Mouse (Mus musculus): ENCODE measurements around the gene 0610040J01Rik. TPM values are rescaled to one million over a fixed set of nuclear protein-coding genes. Genes with fewer than 3 reads are reported as not detected.

0610040J01Rik gene
- polyA plus RNA-seq, 1 experiment from 2014 or later, result 2.3 TPM

DNA sequence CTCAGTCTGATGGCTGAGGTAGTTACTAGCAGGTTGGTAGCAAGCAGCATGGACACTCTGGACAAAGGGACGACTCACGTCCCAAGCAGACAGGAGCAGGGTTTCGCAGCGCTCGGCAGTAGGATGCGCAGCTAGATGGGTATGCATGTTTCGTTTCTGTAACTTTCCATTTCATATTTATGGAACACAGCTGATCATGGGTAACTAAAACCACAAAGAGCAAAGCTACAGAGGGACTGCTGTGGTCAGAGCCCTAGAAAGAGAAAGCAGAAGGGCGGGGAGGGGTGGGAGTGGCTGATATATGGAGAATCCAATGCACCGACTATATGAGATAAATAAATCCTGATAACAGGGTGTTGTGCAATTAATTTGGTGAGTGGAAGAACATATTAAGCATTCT is 131.1 kb downstream of the 0610040J01Rik start:
- H3K27me3 ChIP-seq (ENCODE audit: control insufficient read depth, insufficient read depth, low read length), result no peaks in the 10 kb centered on the region
- ATAC-seq (ENCODE audit: insufficient number of reproducible peaks, low FRiP score, low TSS enrichment, low read depth) (no peak), DNase-seq (ENCODE audit: low spot score) (no peak)
- no peak overlapping the region for H3K9ac ChIP-seq (ENCODE audit: low read length)
- no peaks in the 10 kb centered on the region for H3K9me3 ChIP-seq (ENCODE audit: control insufficient read depth, low read length)
- no peaks in the 10 kb centered on the region for H3K4me1 ChIP-seq (ENCODE audit: control insufficient read depth, insufficient read depth, low read length)
- no peak overlapping the region for H3K4me2 ChIP-seq (ENCODE audit: low read depth, severe bottlenecking)
- H3K27ac ChIP-seq (replicated peaks; ENCODE audit: low read depth, low read length), result no peak overlapping the region
- no peaks in the 10 kb centered on the region for H3K36me3 ChIP-seq (ENCODE audit: control insufficient read depth, insufficient read depth, low read length)
- H3K4me3 ChIP-seq (ENCODE audit: low read depth, low read length), result no peak overlapping the region
- WGBS, result 95% methylated on average over 9 of the region's 9 CpGs

DNA sequence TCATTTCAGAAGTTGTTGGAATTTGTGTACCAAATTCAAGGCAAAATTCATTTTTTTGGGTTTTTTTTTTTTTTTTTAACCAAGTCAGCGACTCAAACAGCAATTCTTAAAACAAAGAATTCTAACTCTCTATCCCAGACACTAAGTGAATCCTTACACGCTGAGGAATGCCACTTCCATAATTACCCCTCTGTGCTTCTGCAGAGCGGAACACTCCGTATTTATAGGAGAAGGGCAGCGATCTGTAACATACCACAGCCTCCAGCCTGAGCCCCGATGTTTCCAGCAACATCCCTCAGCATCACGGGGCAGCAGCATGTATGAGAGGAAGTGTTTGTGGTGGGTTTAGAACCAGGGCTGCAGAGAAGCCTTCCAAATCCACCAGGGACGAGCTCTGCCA is 135.4 kb downstream of the 0610040J01Rik start:
- DNase-seq (ENCODE audit: low spot score) (no peak), ATAC-seq (ENCODE audit: insufficient number of reproducible peaks, low FRiP score, low TSS enrichment, low read depth) (no peak)
- H3K9me3 ChIP-seq (ENCODE audit: control insufficient read depth, low read length), result no peaks in the 10 kb centered on the region
- no peaks in the 10 kb centered on the region for H3K27me3 ChIP-seq (ENCODE audit: control insufficient read depth, insufficient read depth, low read length)
- no peak overlapping the region for H3K27ac ChIP-seq (replicated peaks; ENCODE audit: low read depth, low read length)
- H3K36me3 ChIP-seq (ENCODE audit: control insufficient read depth, insufficient read depth, low read length), result no peaks in the 10 kb centered on the region
- H3K9ac ChIP-seq (ENCODE audit: low read length), result no peak overlapping the region
- no peaks in the 10 kb centered on the region for H3K4me1 ChIP-seq (ENCODE audit: control insufficient read depth, insufficient read depth, low read length)
- H3K4me3 ChIP-seq (ENCODE audit: low read depth, low read length), result no peak overlapping the region
- WGBS, result 83% methylated on average over 8 of the region's 8 CpGs
- no peak overlapping the region for H3K4me2 ChIP-seq (ENCODE audit: low read depth, severe bottlenecking)

DNA sequence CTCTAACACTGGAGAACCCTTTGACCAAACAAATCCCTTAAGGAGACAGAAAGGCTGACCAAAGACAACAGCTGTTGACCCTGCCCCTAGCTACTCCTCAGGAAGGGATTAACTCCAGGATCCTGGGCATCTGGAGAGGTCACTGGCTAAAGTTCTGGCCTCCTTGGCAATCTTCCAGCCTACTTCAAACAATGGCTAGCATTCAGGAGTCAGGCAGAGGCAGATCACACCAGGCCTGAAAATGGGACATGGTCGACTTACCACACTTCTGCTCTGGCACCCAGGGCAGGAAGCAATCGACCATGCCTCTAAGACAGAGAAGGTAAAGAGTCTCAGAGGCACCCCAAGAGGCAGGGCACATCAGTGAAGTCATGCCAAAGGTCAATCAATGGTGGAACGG is 137.0 kb downstream of the 0610040J01Rik start:
- 67% methylated on average over 3 of the region's 3 CpGs for WGBS
- Histone ChIP-seq H3K4me2 (ENCODE audit: low read depth, severe bottlenecking) (no peak overlapping the region), H3K36me3 (ENCODE audit: control insufficient read depth, insufficient read depth, low read length) (no peaks in the 10 kb centered on the region)

More for the DNA sequence above, 137.0 kb downstream of the 0610040J01Rik start:
- no peak overlapping the region for H3K4me3 ChIP-seq (ENCODE audit: low read depth, low read length)
- ATAC-seq (ENCODE audit: insufficient number of reproducible peaks, low FRiP score, low TSS enrichment, low read depth) (no peak), DNase-seq (ENCODE audit: low spot score) (no peak)
- no peak overlapping the region for H3K27ac ChIP-seq (replicated peaks; ENCODE audit: low read depth, low read length)
- no peaks in the 10 kb centered on the region for H3K9me3 ChIP-seq (ENCODE audit: control insufficient read depth, low read length)
- H3K4me1 ChIP-seq (ENCODE audit: control insufficient read depth, insufficient read depth, low read length), result no peaks in the 10 kb centered on the region
- no peaks in the 10 kb centered on the region for H3K27me3 ChIP-seq (ENCODE audit: control insufficient read depth, insufficient read depth, low read length)
- H3K9ac ChIP-seq (ENCODE audit: low read length), result no peak overlapping the region

Other genes starting within 250 kb of the 0610040J01Rik start
- gene Nwd2, start 163.3 kb upstream of the 0610040J01Rik start, polyA plus RNA-seq (2014; fragmentation: Nextera tagmentation; extraction: Ambion mirVana), result 0.15 TPM in 1 of 2 replicates, not detected in the other
- 12.2 and 12.3 TPM in 2 replicates for gene Rell1, start 156.5 kb downstream of the 0610040J01Rik start, polyA plus RNA-seq (2014; fragmentation: Nextera tagmentation; extraction: Ambion mirVana)